Comparison of ENCODE assay signal across 12 mouse cellular contexts in genomic region chr7:64149747-64150146, GRCm38 (mm10). TPM values are rescaled to one million over a fixed set of nuclear protein-coding genes. Genes with fewer than 3 reads are reported as not detected.
A peak's percentile ranks its signal among the peaks of the same experiment; 100 is the strongest.
DNase-seq lines count a peak whose midpoint lies in the region; ATAC-seq lines count a peak whose summit lies in the region.
"Had no signal": no experiment of that assay in that cellular context is flagged by ENCODE, and none has a peak within 500 bp of the region (broad histone marks: within the 10 kb centered on the region; RNA-seq: fewer than 3 reads in every experiment).

No protein-coding gene starts in this region.

- ATAC-seq in forebrain, embryonic 16.5 days, result peak; percentile 20; the same call in 1 of the 2 replicates
- ATAC-seq in forebrain, embryonic 12.5 days (ENCODE audit: low FRiP score), result no peak

- no peak overlapping the region for H3K4me2 ChIP-seq in forebrain, embryonic 16.5 days (ENCODE audit: low read length)
- no peak overlapping the region for H3K4me2 ChIP-seq in forebrain, embryonic 12.5 days
- H3K4me2 ChIP-seq: hindbrain, embryonic 15.5 days; liver, embryonic 11.5 days; midbrain, embryonic 12.5 days had no signal

- H3K36me3 ChIP-seq in forebrain, embryonic 16.5 days (ENCODE audit: control insufficient read depth, insufficient read depth), result no peaks in the 10 kb centered on the region
- no peaks in the 10 kb centered on the region for H3K36me3 ChIP-seq in forebrain, embryonic 12.5 days (replicated peaks)
- H3K36me3 ChIP-seq: hindbrain, embryonic 15.5 days; midbrain, embryonic 12.5 days had no signal

- no peak overlapping the region for H3K4me3 ChIP-seq in forebrain, embryonic 16.5 days (replicated peaks; ENCODE audit: low read length)
- no peak overlapping the region for H3K4me3 ChIP-seq in forebrain, embryonic 12.5 days (replicated peaks)
- H3K4me3 ChIP-seq: hindbrain, embryonic 15.5 days; midbrain, embryonic 12.5 days had no signal

- H3K9ac ChIP-seq in forebrain, embryonic 16.5 days (replicated peaks; ENCODE audit: low read depth, low read length), result no peak overlapping the region
- H3K9ac ChIP-seq in forebrain, embryonic 12.5 days, result no peak overlapping the region
- H3K9ac ChIP-seq: hindbrain, embryonic 15.5 days; midbrain, embryonic 12.5 days had no signal

- peak; percentile 17 for DNase-seq in kidney, postnatal 10 days
- DNase-seq in kidney, adult 18-20 months, result no peak
- peak; percentile 59 for DNase-seq in thymus, postnatal 14 days
- DNase-seq in thymus, postnatal 4 days, result no peak
- no peak for DNase-seq in left cerebral cortex, postnatal 36 days (ENCODE audit: low spot score in 2 of 2)
- no peak for DNase-seq in urinary bladder, postnatal 36 days (ENCODE audit: low spot score in 2 of 2)
- DNase-seq: gastrocnemius, postnatal 25 days had no signal

- H3K27me3 ChIP-seq in forebrain, embryonic 16.5 days (replicated peaks; ENCODE audit: control insufficient read depth, insufficient read depth, low read length), result no peaks in the 10 kb centered on the region
- H3K27me3 ChIP-seq in forebrain, embryonic 12.5 days, result no peaks in the 10 kb centered on the region
- H3K27me3 ChIP-seq: hindbrain, embryonic 15.5 days; midbrain, embryonic 12.5 days had no signal

- intact Hi-C loops in left cerebral cortex, postnatal 36 days (cut with DNase I), result loop anchor here (10.0 kb wide), 2 partner anchors 85 to 295 kb away; no protein-coding TSS in a partner anchor

- H3K9me3 ChIP-seq in forebrain, embryonic 16.5 days (ENCODE audit: control insufficient read depth, low read length), result no peaks in the 10 kb centered on the region
- no peaks in the 10 kb centered on the region for H3K9me3 ChIP-seq in forebrain, embryonic 12.5 days
- H3K9me3 ChIP-seq: hindbrain, embryonic 15.5 days; midbrain, embryonic 12.5 days had no signal

- no peak overlapping the region for H3K27ac ChIP-seq in forebrain, embryonic 16.5 days (ENCODE audit: low read length)
- H3K27ac ChIP-seq in forebrain, embryonic 12.5 days, result no peak overlapping the region
- H3K27ac ChIP-seq: hindbrain, embryonic 15.5 days; midbrain, embryonic 12.5 days had no signal

- H3K4me1 ChIP-seq in forebrain, embryonic 16.5 days (replicated peaks; ENCODE audit: control insufficient read depth, insufficient read depth, low read length), result no peaks in the 10 kb centered on the region; the same call in 1 of the 2 replicates
- no peaks in the 10 kb centered on the region for H3K4me1 ChIP-seq in forebrain, embryonic 12.5 days
- H3K4me1 ChIP-seq: hindbrain, embryonic 15.5 days; midbrain, embryonic 12.5 days had no signal

- WGBS in forebrain, embryonic 16.5 days, result 42% methylated on average over 2 of the region's 2 CpGs
- 43% methylated on average over 2 of the region's 2 CpGs for WGBS in forebrain, embryonic 12.5 days

RNA-seq across cellular contexts. Expression of gene Trpm1, which starts 3.9 kb away (rescaled TPM):
- 0.08 and 0.53 TPM in 2 replicates for polyA plus RNA-seq in forebrain, embryonic 16.5 days (2015; fragmentation: Nextera tagmentation; extraction: Ambion mirVana)
- polyA plus RNA-seq in forebrain, embryonic 12.5 days (2016; fragmentation: Nextera tagmentation; extraction: Ambion mirVana), result 0.63 and 2.0 TPM in 2 replicates
- total RNA-seq in left cerebral cortex, postnatal 36 days (2021), result 1 to 10 TPM in 1 of 2 experiments, not detected in 1; 1.6 TPM

Comparison
In these comparisons a context has a peak if more than half of its experiments do, and no peak if none do; other contexts are left out.
1. DNase-seq: peak in kidney, postnatal 10 days (single experiment) and thymus, postnatal 14 days (single experiment); none in kidney, adult 18-20 months (single experiment), thymus, postnatal 4 days (single experiment), left cerebral cortex, postnatal 36 days (0 of 2) and urinary bladder, postnatal 36 days (0 of 2).